12 mouse cellular contexts compared by ENCODE assay signal in the genomic region with DNA sequence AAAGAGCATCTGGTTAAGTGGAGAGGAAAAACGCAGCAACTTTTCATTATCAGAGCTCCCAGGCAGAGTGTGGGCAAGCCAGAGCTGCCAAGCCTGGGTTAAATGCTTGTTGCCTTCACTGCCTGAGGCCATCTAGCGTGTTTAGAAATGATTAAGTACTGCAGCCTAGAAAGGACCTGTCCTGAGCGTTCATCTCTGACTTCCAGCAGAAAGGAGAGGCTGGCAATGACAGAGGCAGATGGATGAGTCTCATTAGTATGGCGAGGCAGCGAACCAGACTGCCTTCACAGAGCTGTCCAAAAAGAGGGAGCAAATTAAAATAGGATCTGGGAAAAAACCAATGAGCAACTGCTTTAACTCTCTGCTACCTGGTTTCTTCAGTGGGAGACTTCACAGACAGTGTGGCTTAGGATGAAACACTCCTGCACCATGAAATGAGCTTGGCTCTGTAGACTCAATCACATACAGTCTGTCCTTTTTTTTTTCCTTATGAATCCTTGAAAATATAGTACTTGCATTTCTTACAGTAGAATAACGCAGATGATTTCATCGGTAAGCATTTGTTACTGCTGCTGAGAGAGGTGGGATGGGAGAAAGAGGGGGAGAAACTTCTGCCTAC.
DNase-seq lines count a peak whose midpoint lies in the region; ATAC-seq and TF ChIP-seq lines count a peak whose summit lies in the region.
"Had no signal": no experiment of that assay in that cellular context is flagged by ENCODE, and none has a peak within 500 bp of the region (broad histone marks: within the 10 kb centered on the region; RNA-seq: fewer than 3 reads in every experiment).

No protein-coding gene starts in this region.

- DNase-seq in adrenal gland, adult (ENCODE audit: inconsistent age in 2 of 2, low spot score in 1 of 2) = peak; percentile 14 to 36
- no peak for DNase-seq in adrenal gland, postnatal 25 days
- DNase-seq in embryo, embryonic 10.5 days (ENCODE audit: low spot score) = peak; percentile 66
- peak; percentile 82 for DNase-seq in midbrain, postnatal 0 days (ENCODE audit: low spot score)
- DNase-seq in heart, adult 18-20 months = no peak
- DNase-seq in left cerebral cortex, adult 2 months (ENCODE audit: extremely low spot score in 1 of 2, low spot score in 2 of 2) = no peak
- no peak for DNase-seq in testis, postnatal 14 days (ENCODE audit: low spot score)
- DNase-seq: kidney, adult 9 months; spleen, adult 18-20 months had no signal

- H3K9me3 ChIP-seq in hindbrain, embryonic 13.5 days = no peaks in the 10 kb centered on the region
- no peaks in the 10 kb centered on the region for H3K9me3 ChIP-seq in midbrain, postnatal 0 days (ENCODE audit: low read length)
- H3K9me3 ChIP-seq: G1E; heart, embryonic 13.5 days had no signal

- 36% methylated on average over 7 of the region's 7 CpGs for WGBS in hindbrain, embryonic 13.5 days
- WGBS in midbrain, postnatal 0 days = 42% methylated on average over 7 of the region's 7 CpGs

- H3K27me3 ChIP-seq in hindbrain, embryonic 13.5 days = no peaks in the 10 kb centered on the region
- H3K27me3 ChIP-seq in midbrain, postnatal 0 days (ENCODE audit: insufficient read depth, low read length) = no peaks in the 10 kb centered on the region
- H3K27me3 ChIP-seq: heart, embryonic 13.5 days had no signal

- no peak overlapping the region for H3K4me3 ChIP-seq in hindbrain, embryonic 13.5 days
- H3K4me3 ChIP-seq in midbrain, postnatal 0 days (ENCODE audit: low read depth, low read length) = no peak overlapping the region
- H3K4me3 ChIP-seq in left cerebral cortex, adult 2 months = no peak overlapping the region
- H3K4me3 ChIP-seq: heart, embryonic 13.5 days had no signal

- peaks cover 16% of the 10 kb centered on the region for H3K4me1 ChIP-seq in hindbrain, embryonic 13.5 days (replicated peaks)
- H3K4me1 ChIP-seq in midbrain, postnatal 0 days (ENCODE audit: insufficient read depth, low read length) = no peaks in the 10 kb centered on the region

- H3K27ac ChIP-seq in hindbrain, embryonic 13.5 days = peak overlapping the region; percentile 45; the same call in 1 of the 2 replicates
- H3K27ac ChIP-seq in midbrain, postnatal 0 days (ENCODE audit: low read depth, low read length) = no peak overlapping the region
- no peak overlapping the region for H3K27ac ChIP-seq in left cerebral cortex, adult 2 months
- H3K27ac ChIP-seq: heart, embryonic 13.5 days had no signal

- H3K9ac ChIP-seq in hindbrain, embryonic 13.5 days = 0 out of 2 replicates have a peak overlapping the region, but pooled peaks have one; percentile 16
- no peak overlapping the region for H3K9ac ChIP-seq in midbrain, postnatal 0 days (replicated peaks; ENCODE audit: low read length, poor library complexity, severe bottlenecking)
- H3K9ac ChIP-seq: heart, embryonic 13.5 days had no signal

- peak; percentile 96 for ATAC-seq in hindbrain, embryonic 13.5 days (ENCODE audit: low FRiP score)
- ATAC-seq in midbrain, postnatal 0 days (ENCODE audit: low FRiP score) = 0 out of 2 replicates have a peak, but pooled peaks have one; percentile 62

- no peaks in the 10 kb centered on the region for H3K36me3 ChIP-seq in hindbrain, embryonic 13.5 days
- H3K36me3 ChIP-seq in midbrain, postnatal 0 days (ENCODE audit: insufficient read depth, low read length) = no peaks in the 10 kb centered on the region
- H3K36me3 ChIP-seq: G1E; heart, embryonic 13.5 days had no signal

- peak overlapping the region; percentile 18; the same call in 1 of the 2 replicates for H3K4me2 ChIP-seq in hindbrain, embryonic 13.5 days
- peak overlapping the region; percentile 9; the same call in 1 of the 2 replicates for H3K4me2 ChIP-seq in midbrain, postnatal 0 days (ENCODE audit: low read depth, low read length, poor library complexity, severe bottlenecking)
- H3K4me2 ChIP-seq: heart, embryonic 13.5 days had no signal

- TF ChIP-seq CTCF in midbrain, postnatal 0 days (IDR thresholded peaks at IDR 0.05) = no peak
- TF ChIP-seq CTCF in left cerebral cortex, adult 2 months (IDR thresholded peaks at IDR 0.05) = no peak

- intact Hi-C loops in left cerebral cortex, adult 2 months (cut with DNase I) = no loop called here

Comparison
In these comparisons a context has a peak if more than half of its experiments do, and no peak if none do; other contexts are left out.
1. DNase-seq: peak in adrenal gland, adult (2 of 2), embryo, embryonic 10.5 days (single experiment) and midbrain, postnatal 0 days (single experiment); none in adrenal gland, postnatal 25 days (single experiment), heart, adult 18-20 months (0 of 2), left cerebral cortex, adult 2 months (0 of 2) and testis, postnatal 14 days (single experiment).